Mouse (Mus musculus) erythroblast, embryonic 14.5 days (primary cell): ENCODE data around the gene Dscaml1. TPM values are rescaled to one million over a fixed set of nuclear protein-coding genes. Genes with fewer than 3 reads are reported as not detected.

Experiments used
- H3K27me3 ChIP-seq: 2 replicates; pipeline ENCODE4 v1.6.1; 2012; ENCODE audit warnings: inconsistent platforms; ENCODE audit not compliant: control insufficient read depth
- H3K36me3 ChIP-seq: 2 replicates; pipeline ENCODE4 v1.6.1; 2012; ENCODE audit warnings: mild to moderate bottlenecking, inconsistent platforms; ENCODE audit not compliant: control insufficient read depth
- H3K4me1 ChIP-seq: 2 replicates; pipeline ENCODE4 v1.6.1; 2012; ENCODE audit warnings: inconsistent platforms; ENCODE audit not compliant: control insufficient read depth
- H3K4me3 ChIP-seq: replicated peaks from 2 replicates; pipeline ENCODE3; 2012; ENCODE audit warnings: moderate library complexity, mild to moderate bottlenecking, inconsistent platforms
- H3K9me3 ChIP-seq: 2 replicates; pipeline ENCODE4 v1.6.1; 2012; ENCODE audit warnings: low read length, inconsistent platforms, mixed read lengths; ENCODE audit not compliant: control insufficient read depth
- GATA1 ChIP-seq: IDR thresholded peaks from 2 replicates; pipeline ENCODE4 v1.6.1; 2012; ENCODE audit warnings: low read length, inconsistent platforms, mixed read lengths
- TAL1 ChIP-seq: IDR thresholded peaks from 3 replicates; pipeline ENCODE4 v1.6.1; 2012; ENCODE audit warnings: low read length, inconsistent platforms, mixed read lengths
- polyA plus RNA-seq: library from polyadenylated mRNA; stranded (reverse); fragments of >175 nt; gene quantifications from 2 replicates; pipeline ENCODE4 v1.2.3, GENCODE M21; 2012

The Dscaml1 gene
- polyA plus RNA-seq, 1 experiment = not detected

DNA sequence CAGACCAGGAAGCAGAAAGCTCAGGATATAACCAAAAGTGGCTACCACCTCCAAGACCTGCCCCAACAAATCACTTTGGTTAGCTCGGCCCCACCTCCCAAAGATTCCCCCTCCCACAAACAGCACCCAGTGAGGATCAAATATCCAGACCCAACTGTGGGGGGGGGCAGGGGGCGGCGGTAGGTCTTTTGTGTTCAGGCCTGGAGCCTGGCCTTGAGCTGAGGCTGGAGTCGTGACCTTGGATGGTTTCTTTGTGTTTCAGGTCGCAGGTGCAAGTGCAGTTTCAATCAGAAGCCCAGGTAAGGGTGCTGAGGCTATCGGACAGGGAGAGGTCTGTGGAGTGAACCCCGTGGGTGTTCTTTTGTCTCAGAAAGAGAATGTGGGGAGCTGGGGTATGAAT is 35.1 kb upstream of the Dscaml1 start:
- Histone ChIP-seq H3K4me3 (no peak overlapping the region), H3K4me1 (no peaks in the 10 kb centered on the region), H3K27me3 (no peaks in the 10 kb centered on the region), H3K36me3 (no peaks in the 10 kb centered on the region), H3K9me3 (no peaks in the 10 kb centered on the region)
- no peak for TF ChIP-seq TAL1
- TF ChIP-seq GATA1 = no peak

DNA sequence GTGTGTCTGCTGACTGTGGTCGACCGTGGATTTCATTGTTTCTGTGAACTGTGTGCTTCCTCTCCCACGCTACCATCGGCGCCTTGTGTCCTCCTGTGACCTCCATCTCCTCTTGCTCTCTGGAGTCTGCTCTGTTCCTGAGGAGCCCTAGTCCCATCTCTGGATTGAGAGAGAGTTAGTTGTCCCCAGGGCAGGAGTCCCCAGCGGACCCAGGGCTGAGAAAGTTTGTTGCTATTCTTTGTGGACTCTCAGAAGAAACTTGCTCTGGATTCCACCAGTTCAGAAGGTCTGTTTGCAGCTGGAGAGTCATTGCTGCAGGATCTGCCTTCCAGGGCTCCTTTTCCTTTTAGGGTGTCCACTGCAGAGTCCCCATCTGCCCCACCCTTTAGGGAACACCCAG is 31.2 kb upstream of the Dscaml1 start:
- Histone ChIP-seq H3K4me1 (no peaks in the 10 kb centered on the region), H3K4me3 (no peak overlapping the region), H3K36me3 (no peaks in the 10 kb centered on the region), H3K9me3 (no peaks in the 10 kb centered on the region), H3K27me3 (no peaks in the 10 kb centered on the region)
- TF ChIP-seq TAL1 (no peak), GATA1 (no peak)

DNA sequence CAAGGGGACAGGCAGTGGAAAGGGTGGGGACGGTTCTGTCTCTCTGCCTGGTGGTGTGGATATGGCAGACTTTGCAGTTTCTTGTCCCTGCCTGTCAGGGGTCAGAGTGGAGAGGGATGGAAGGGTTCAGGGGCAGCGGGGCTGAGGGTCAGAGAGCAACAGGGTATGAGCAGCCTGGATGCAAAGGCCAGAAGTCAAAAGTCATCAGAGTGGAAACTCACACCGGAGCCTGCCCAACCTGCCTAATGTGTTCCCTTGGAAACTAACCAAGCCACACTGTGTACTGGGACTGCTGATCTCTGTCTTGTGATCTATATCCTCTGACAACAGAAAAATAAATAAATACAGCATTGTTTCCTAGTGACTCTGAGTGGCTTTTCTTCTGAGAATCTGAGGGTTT is 30.6 kb upstream of the Dscaml1 start:
- TF ChIP-seq GATA1 = no peak
- no peaks in the 10 kb centered on the region for H3K27me3 ChIP-seq

DNA sequence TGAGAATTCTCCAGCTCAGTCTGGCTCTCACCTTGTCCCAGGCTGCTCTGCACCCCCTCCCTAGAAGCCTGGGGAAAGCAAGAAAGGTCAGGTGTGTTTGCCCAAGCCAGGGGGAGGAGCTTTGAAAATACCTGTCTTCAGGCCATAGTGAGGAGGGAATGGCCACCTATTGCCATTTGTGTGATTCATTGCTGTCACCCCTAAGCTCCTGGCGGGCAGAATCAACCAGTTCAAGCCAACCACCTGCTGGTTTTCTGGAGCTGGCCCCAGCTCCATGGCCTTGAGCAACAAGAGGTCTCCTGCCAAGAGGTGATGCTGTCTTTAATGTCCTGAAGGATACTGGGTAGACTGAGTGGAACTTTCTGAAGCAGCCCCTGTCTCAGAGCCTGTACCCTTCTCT is 28.1 kb upstream of the Dscaml1 start:
- Histone ChIP-seq H3K4me1 (no peaks in the 10 kb centered on the region), H3K27me3 (no peaks in the 10 kb centered on the region; the same call in 1 of the 2 replicates), H3K9me3 (no peaks in the 10 kb centered on the region), H3K4me3 (no peak overlapping the region), H3K36me3 (no peaks in the 10 kb centered on the region)
- TF ChIP-seq TAL1 (no peak), GATA1 (no peak)

More for the DNA sequence above, 30.6 kb upstream of the Dscaml1 start:
- H3K9me3 ChIP-seq = no peaks in the 10 kb centered on the region
- no peaks in the 10 kb centered on the region for H3K4me1 ChIP-seq
- H3K36me3 ChIP-seq = no peaks in the 10 kb centered on the region
- no peak overlapping the region for H3K4me3 ChIP-seq

DNA sequence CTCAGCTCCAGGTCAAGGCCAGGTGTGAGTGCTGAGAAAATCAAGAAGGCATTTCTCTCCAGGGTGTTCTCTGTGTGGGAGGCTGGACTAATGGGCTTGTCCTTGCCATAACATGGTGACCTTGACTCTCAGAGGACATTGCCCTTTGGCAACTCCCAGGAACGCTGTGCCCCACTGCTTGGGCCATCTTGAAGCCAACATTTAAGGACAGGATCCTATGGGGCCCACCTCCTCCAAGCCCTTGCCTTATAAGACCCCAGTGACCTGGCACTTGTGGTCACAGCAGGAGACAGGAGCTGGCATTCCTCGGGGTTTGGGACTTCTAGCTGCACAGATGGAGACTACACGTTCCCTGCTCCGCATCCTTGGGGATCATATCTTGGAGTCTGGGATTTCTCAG is 27.0 kb upstream of the Dscaml1 start, which contains the start of gene Fxyd2:
Gene Fxyd2, plus strand, starts transcription at position 236 of the 400 bp plus-strand sequence.
- no peaks in the 10 kb centered on the region for H3K4me1 ChIP-seq
- H3K36me3 ChIP-seq = no peaks in the 10 kb centered on the region
- no peaks in the 10 kb centered on the region; the same call in 1 of the 2 replicates for H3K27me3 ChIP-seq
- H3K4me3 ChIP-seq = no peak within 1 kb of the TSS
- TF ChIP-seq GATA1 (no peak), TAL1 (no peak)
- H3K9me3 ChIP-seq = no peaks in the 10 kb centered on the region

DNA sequence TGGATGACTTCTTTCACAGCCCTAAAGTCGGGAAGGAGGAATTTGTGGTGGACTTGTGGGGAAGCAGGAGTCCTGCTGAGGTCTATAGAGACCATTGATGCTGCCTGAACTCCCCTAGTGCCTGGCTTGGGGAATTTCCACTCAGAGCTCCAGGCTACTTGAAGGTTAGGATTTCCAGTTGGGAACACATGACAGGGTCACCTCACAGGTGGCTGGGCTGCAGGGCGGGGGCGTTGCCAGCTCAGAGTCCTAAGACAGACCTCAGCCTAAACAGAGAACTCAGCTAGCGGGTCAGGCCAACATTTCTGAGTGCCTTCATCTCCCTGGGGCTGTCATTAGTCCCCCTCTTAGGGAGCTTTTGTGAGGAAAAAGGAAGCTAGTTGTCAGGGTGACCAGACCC is 24.6 kb upstream of the Dscaml1 start:
- H3K27me3 ChIP-seq = no peaks in the 10 kb centered on the region; the same call in 1 of the 2 replicates
- TF ChIP-seq TAL1 (no peak), GATA1 (no peak)
- H3K4me1 ChIP-seq = no peaks in the 10 kb centered on the region

DNA sequence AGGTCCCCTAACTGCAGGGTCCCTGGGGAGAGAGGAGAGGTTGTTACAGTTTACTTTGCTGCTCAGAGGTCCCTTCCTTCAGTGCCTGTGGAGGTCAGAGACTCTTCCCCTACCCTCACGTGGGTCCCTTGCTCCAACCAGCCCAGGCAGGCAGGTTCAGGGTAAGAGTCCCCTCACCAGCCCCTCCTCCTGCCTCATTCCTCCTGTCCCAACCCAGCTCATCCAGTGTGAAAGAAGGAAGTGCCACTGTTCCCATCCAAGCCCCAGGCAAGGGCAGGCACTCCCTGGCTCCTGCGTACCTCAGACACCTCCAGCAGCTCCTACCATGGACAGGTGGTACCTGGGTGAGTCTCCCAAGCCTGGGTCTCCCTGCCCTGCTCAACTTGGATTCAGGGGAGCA is 23.5 kb upstream of the Dscaml1 start:
- TF ChIP-seq TAL1 (no peak), GATA1 (no peak)
- Histone ChIP-seq H3K36me3 (no peaks in the 10 kb centered on the region), H3K4me3 (no peak overlapping the region), H3K27me3 (no peaks in the 10 kb centered on the region; the same call in 1 of the 2 replicates), H3K9me3 (no peaks in the 10 kb centered on the region), H3K4me1 (no peaks in the 10 kb centered on the region)

More for the DNA sequence above, 24.6 kb upstream of the Dscaml1 start:
- H3K4me3 ChIP-seq = no peak overlapping the region
- no peaks in the 10 kb centered on the region for H3K36me3 ChIP-seq
- H3K9me3 ChIP-seq = no peaks in the 10 kb centered on the region

DNA sequence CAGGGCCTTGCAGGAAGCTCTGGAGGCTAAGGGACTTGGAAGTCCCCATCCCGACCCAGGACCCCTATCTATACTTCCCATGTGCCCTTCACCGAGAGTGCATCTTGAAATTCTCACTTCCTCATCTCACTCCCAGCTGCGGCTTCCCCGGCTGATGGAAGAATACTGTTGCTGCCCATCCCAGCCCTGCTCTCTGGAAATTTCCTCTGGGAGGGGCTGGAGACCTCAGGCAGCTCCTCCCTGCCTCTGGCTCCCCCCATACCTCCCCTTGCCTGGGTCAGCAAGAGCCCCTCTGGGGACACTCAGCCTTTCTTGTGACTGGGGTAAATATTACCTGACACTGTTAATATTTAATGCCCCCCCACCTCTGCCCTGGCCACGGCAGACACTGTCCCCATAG is 20.7 kb upstream of the Dscaml1 start:
- Histone ChIP-seq H3K4me1 (no peaks in the 10 kb centered on the region), H3K4me3 (no peak overlapping the region), H3K36me3 (no peaks in the 10 kb centered on the region), H3K27me3 (no peaks in the 10 kb centered on the region; the same call in 1 of the 2 replicates), H3K9me3 (no peaks in the 10 kb centered on the region)
- TF ChIP-seq GATA1 = no peak
- TF ChIP-seq TAL1 = no peak

DNA sequence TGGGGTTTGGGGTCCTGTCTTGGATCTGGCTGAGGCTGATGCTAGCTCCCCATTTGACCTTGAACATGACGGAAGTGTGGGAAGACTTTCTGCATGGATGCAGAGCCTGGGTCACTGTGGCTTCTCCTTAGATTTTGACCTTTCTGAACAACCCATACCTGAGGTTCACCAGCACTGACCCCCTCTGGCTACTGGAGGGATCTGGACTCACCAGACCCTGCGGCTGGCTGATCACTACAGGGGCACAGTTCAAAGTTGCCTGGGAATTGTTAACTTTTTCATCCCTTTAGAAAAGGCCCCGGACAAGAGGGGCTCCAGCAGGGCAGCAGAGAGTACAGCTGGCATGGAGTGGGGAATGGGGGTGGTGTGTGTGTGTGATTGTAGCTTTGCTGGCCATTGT is 19.6 kb upstream of the Dscaml1 start:
- Histone ChIP-seq H3K27me3 (no peaks in the 10 kb centered on the region; the same call in 1 of the 2 replicates), H3K36me3 (no peaks in the 10 kb centered on the region), H3K4me3 (no peak overlapping the region), H3K4me1 (no peaks in the 10 kb centered on the region), H3K9me3 (no peaks in the 10 kb centered on the region)
- TF ChIP-seq TAL1 (no peak), GATA1 (no peak)
